Mouse (Mus musculus) limb, embryonic 15.5 days (tissue): ENCODE measurements around the gene Socs3. TPM values are rescaled to one million over a fixed set of nuclear protein-coding genes. Genes with fewer than 3 reads are reported as not detected.

Source experiments
- ATAC-seq: fragments of 200-750 bp; cut with Nextera tagmentation; 2 replicates; pipeline ENCODE4 v1.8.0; 2017; ENCODE audit warnings: low read depth, moderate TSS enrichment; ENCODE audit not compliant: insufficient number of reproducible peaks, low FRiP score, low TSS enrichment
- H3K27ac ChIP-seq: fragments of 300-500 bp; sonication (generic); 2 replicates; pipeline ENCODE4 v1.5.1; 2015; ENCODE audit warnings: moderate library complexity, mild to moderate bottlenecking, inconsistent platforms
- H3K27me3 ChIP-seq: fragments of 300-500 bp; sonication (generic); 2 replicates; pipeline ENCODE4 v1.6.1; 2015; ENCODE audit warnings: inconsistent platforms
- H3K36me3 ChIP-seq: fragments of 300-500 bp; sonication (generic); 2 replicates; pipeline ENCODE4 v1.6.1; 2015; ENCODE audit warnings: inconsistent platforms
- H3K4me1 ChIP-seq: fragments of 300-500 bp; sonication (generic); 2 replicates; pipeline ENCODE4 v1.6.1; 2015; ENCODE audit warnings: inconsistent platforms
- H3K4me2 ChIP-seq: fragments of 300-500 bp; sonication (generic); 2 replicates; pipeline ENCODE4 v1.6.1; 2015; ENCODE audit warnings: mild to moderate bottlenecking, inconsistent platforms
- H3K4me3 ChIP-seq: fragments of 300-500 bp; sonication (generic); 2 replicates; pipeline ENCODE4 v1.5.1; 2015; ENCODE audit warnings: mild to moderate bottlenecking, inconsistent platforms
- H3K9ac ChIP-seq: fragments of 300-500 bp; sonication (generic); 2 replicates; pipeline ENCODE4 v1.6.1; 2015; ENCODE audit warnings: inconsistent platforms
- H3K9me3 ChIP-seq: fragments of 300-500 bp; sonication (generic); 2 replicates; pipeline ENCODE4 v1.6.1; 2016; ENCODE audit warnings: inconsistent platforms
- WGBS: fragments of 180-500 bp; shearing (Covaris S2); methylation state at CpG from one replicate; pipeline ENCODE4 v1.1.7; 2015; 5-methylcytosine and 5-hydroxymethylcytosine counted together
- polyA plus RNA-seq: library from polyadenylated mRNA; unstranded; fragments of >200 nt; fragmentation: Nextera tagmentation; extraction: Ambion mirVana; gene quantifications from 2 replicates; pipeline ENCODE4 v1.2.1, GENCODE M21; 2015

Socs3 gene
- polyA plus RNA-seq, result 20.3 and 24.0 TPM in 2 replicates

DNA sequence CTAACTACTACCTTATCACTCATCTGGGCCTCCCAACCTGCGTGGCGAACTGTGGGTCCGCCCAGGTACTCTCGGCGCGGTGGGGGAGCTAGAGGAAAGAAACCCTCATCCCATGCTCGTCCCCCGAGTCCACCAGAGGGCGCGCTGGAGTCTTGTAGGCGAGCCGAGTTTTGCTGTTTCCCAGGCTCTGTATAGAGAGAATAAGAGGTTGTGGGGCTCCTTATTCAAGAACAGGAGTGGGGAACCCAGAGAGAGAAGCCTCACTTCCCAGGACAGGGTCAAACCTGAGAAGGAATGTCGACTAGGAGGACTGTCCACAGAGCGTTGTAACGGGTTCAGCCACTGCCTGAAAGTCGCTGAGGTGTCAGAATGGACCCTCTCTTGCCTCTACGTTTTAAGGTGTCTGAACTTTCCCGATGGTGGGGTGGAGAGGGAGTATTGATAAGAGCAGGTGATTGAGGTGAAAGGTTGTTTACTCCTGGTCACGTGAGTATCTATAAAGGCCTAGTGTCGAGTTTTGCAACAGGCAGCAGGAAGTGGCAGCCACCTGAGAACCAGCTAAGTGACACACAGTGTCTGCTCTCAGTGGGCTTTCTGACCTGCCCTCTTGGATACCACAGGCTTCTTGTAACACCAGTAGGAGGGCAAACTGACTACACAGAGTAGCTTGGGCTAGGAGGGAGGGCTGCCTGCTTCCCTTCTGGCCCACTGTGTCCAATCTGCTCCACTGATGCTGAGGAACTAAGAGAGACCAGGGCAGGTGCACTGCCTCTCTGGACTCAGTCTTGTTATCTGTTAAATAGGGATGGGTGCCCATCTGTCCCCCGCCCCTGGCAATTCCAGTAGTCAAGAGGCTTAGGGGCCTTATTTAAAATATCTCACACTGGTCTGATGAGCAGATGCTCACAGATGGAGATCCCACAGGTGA lies at the start of gene Socs3:
Gene Socs3 (minus strand): TSS at position 103 of the 928 bp plus-strand sequence.
- peak within 1 kb of the TSS; percentile 95 for H3K27ac ChIP-seq
- peaks cover 4% of the 10 kb centered on the region; the same call in 1 of the 2 replicates for H3K27me3 ChIP-seq
- no peaks in the 10 kb centered on the region for H3K9me3 ChIP-seq
- H3K9ac ChIP-seq, result peak within 1 kb of the TSS; percentile 71
- H3K4me3 ChIP-seq, result peak within 1 kb of the TSS; percentile 57
- H3K4me2 ChIP-seq, result peak within 1 kb of the TSS; percentile 90
- peak; percentile 5; the same call in 1 of the 2 replicates for ATAC-seq
- WGBS, result 12% methylated on average over 21 of the region's 21 CpGs
- H3K36me3 ChIP-seq, result peaks cover 9% of the 10 kb centered on the region; the same call in 1 of the 2 replicates
- H3K4me1 ChIP-seq, result peaks cover 52% of the 10 kb centered on the region

GRCm38 (mm10) chr11:118018328-118018727 lies 48.5 kb upstream of the Socs3 start:
- ATAC-seq, result no peak
- Histone ChIP-seq H3K9ac (no peak overlapping the region), H3K9me3 (no peaks in the 10 kb centered on the region), H3K4me1 (0 out of 2 replicates have a peak, but pooled peaks cover 4% of the 10 kb centered on the region), H3K4me3 (no peak overlapping the region), H3K4me2 (no peak overlapping the region), H3K36me3 (peaks cover 63% of the 10 kb centered on the region), H3K27me3 (no peaks in the 10 kb centered on the region), H3K27ac (no peak overlapping the region)
- WGBS, result 94% methylated on average over 4 of the region's 4 CpGs

DNA sequence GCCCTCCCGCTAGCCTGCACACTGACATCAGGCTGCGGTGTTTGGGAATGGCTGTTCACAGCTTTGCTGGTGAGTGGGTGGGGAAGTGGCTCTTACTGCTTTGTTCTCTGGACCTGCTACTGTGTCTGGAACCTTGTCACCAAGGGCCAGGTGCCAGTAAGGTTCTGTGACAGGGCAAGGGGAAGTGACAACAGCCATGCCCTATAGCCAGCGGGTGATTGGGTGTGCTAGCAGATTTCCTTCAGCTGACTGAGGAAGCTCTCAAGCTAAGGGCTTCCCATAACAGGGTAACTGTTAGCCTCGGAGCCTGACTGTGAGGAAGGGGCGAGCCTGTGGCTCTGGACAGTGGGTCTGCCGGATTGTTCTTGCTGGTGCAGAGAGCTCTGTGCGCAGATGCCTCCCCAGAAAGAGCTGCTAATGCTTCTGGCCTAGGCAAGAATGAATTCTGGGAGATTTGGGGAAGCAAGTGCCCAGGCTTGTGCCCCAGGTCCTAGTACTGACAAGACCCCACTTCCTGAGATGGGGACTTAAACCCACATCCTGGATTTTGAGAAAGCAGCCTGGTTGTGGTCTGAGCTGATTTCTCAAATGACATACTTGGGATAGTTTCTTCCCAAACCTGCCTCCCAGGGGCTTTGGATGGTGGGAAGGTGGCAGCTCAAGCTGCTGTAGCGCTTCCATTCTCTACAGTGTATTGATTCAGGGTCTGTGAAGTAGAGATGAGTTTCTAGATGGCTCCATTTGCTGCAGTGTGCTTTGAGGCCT lies 45.7 kb upstream of the Socs3 start:
- Histone ChIP-seq H3K9me3 (no peaks in the 10 kb centered on the region), H3K36me3 (peaks cover 47% of the 10 kb centered on the region), H3K27me3 (no peaks in the 10 kb centered on the region), H3K27ac (no peak overlapping the region), H3K4me3 (no peak overlapping the region), H3K4me2 (no peak overlapping the region), H3K4me1 (peaks cover 10% of the 10 kb centered on the region), H3K9ac (no peak overlapping the region)
- ATAC-seq, result no peak
- 86% methylated on average over 8 of the region's 8 CpGs for WGBS

DNA sequence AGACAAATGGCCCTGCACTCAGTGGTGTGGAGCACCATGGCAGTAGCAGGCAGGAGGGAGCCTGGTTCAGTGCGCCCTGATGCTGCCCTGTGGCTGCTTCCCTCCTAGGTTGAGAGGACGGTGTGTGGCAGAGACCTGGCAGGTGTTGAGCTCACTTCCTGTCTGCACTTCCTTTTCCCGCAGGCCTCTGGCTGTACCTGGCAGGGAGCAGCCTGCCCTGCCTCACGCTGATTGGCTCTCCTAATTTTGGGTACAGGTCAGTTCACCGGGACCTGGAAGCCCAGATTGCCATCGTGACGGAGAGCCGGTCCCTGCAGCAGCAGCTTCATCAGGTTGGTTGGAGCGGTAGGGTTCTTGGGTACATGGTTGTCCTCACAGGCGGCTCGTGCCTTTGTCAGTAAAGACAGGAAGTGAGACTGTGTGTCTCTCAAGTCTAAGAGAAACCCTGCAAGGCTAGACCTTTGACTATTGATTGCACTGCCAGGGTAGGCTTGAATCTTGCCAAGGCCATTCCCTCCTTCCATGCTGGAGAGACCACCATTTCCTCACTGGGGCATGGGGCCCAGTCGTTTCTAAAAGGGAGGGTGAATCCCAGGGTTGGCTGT lies 44.6 kb upstream of the Socs3 start:
- no peak for ATAC-seq
- H3K27me3 ChIP-seq, result no peaks in the 10 kb centered on the region
- no peak overlapping the region for H3K27ac ChIP-seq
- 77% methylated on average over 12 of the region's 12 CpGs for WGBS
- H3K4me1 ChIP-seq, result peaks cover 19% of the 10 kb centered on the region
- no peak overlapping the region for H3K9ac ChIP-seq
- no peaks in the 10 kb centered on the region for H3K9me3 ChIP-seq
- peaks cover 37% of the 10 kb centered on the region for H3K36me3 ChIP-seq
- no peak overlapping the region for H3K4me2 ChIP-seq
- no peak overlapping the region for H3K4me3 ChIP-seq

GRCm38 (mm10) chr11:118013339-118013738 lies 43.5 kb upstream of the Socs3 start:
- WGBS, result 58% methylated on average over 2 of the region's 2 CpGs
- no peak overlapping the region for H3K27ac ChIP-seq
- no peak overlapping the region for H3K4me2 ChIP-seq
- H3K27me3 ChIP-seq, result no peaks in the 10 kb centered on the region
- no peak overlapping the region for H3K9ac ChIP-seq
- H3K36me3 ChIP-seq, result peaks cover 28% of the 10 kb centered on the region
- H3K4me3 ChIP-seq, result no peak overlapping the region
- H3K4me1 ChIP-seq, result peaks cover 30% of the 10 kb centered on the region
- no peaks in the 10 kb centered on the region for H3K9me3 ChIP-seq
- no peak for ATAC-seq

- Histone ChIP-seq H3K27ac (no peak overlapping the region), H3K4me1 (peaks cover 38% of the 10 kb centered on the region), H3K4me2 (no peak overlapping the region), H3K27me3 (no peaks in the 10 kb centered on the region), H3K9me3 (no peaks in the 10 kb centered on the region), H3K4me3 (no peak overlapping the region), H3K36me3 (peaks cover 21% of the 10 kb centered on the region), H3K9ac (no peak overlapping the region)
- WGBS, result 85% methylated on average over 1 of the region's 1 CpGs
- ATAC-seq, result no peak
These were observed 42.7 kb upstream of the Socs3 start for GRCm38 (mm10) chr11:118012595-118012994.

DNA sequence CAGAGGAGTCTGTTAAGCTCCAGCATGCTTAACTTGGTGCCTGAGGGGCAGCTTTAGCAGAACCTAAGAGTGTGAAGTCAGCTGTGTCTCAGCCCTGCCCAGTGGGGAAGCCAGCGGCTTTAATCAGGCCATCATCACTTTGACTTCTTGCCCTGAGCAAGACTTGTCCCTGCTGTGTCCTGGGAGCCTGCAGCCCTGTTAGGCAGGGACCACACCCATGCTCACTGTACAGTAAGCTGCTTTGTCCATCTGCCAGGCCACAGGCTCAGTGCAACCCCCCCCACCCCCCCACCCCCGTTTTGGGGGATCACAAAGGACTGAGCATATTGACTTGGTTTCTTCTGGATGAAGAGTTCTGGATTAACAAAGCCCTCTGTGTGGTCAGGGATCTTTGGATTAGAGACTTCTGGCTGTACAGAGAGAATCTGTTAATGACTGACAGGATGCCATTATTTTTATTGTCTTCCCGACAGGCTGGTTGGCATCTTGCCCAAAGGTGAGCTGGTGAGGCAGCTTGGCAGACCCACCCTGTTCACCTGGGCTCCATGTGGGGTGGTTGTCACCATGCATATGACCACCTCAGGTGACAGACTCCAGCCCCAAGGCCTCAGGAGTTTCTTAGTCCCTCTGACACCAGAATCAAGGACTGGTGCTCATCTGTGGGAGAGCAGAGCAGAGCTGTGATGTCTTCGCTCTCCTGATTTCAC lies 40.2 kb upstream of the Socs3 start:
- no peaks in the 10 kb centered on the region for H3K27me3 ChIP-seq
- H3K4me3 ChIP-seq, result no peak overlapping the region
- H3K9me3 ChIP-seq, result no peaks in the 10 kb centered on the region
- WGBS, result 43% methylated on average over 4 of the region's 4 CpGs
- no peak overlapping the region for H3K4me2 ChIP-seq
- no peak overlapping the region for H3K9ac ChIP-seq
- peaks cover 39% of the 10 kb centered on the region for H3K4me1 ChIP-seq
- H3K27ac ChIP-seq, result peak overlapping the region; percentile 43; the same call in 1 of the 2 replicates
- no peak for ATAC-seq
- H3K36me3 ChIP-seq, result peaks cover 26% of the 10 kb centered on the region

- Histone ChIP-seq H3K27ac (no peak overlapping the region), H3K4me2 (no peak overlapping the region), H3K36me3 (peaks cover 30% of the 10 kb centered on the region), H3K9me3 (no peaks in the 10 kb centered on the region), H3K9ac (no peak overlapping the region), H3K4me1 (peaks cover 45% of the 10 kb centered on the region), H3K27me3 (no peaks in the 10 kb centered on the region), H3K4me3 (no peak overlapping the region)
- 78% methylated on average over 8 of the region's 8 CpGs for WGBS
- no peak for ATAC-seq
These were observed 39.0 kb upstream of the Socs3 start for GRCm38 (mm10) chr11:118008843-118009242.

DNA sequence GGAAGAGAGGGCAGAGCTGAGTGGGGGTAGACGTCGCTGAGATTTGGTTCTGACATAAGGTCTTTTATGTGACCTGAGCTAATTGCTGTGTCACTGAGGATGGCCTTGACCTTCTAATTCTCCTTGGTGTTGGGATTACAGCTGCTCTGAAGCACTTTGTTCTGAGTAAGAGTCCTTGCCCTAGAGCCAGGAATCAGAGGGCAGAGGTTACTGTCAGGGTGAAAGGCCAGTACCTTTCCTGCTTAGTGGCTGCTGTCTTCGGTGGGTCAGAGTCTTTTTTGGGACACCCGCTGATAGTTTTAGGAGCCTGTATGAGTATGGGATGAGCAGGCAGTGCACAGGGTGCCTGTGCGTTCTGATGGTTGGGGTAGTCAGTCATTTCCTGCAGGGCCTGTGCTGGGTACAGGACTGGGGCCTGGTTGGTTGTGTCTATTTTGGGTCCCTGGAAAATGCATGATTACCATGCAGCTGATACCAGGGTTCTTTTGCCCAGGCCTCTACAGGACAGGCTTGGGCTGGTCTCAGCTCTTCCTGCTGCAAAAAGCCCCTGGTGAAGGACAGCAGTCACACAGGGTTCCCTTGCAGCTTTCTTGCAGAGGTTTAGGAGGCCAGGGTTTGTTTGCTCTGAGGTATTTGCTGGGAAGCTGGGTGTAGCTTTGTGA lies 38.4 kb upstream of the Socs3 start:
- Histone ChIP-seq H3K9me3 (no peaks in the 10 kb centered on the region), H3K4me1 (peaks cover 46% of the 10 kb centered on the region), H3K9ac (no peak overlapping the region), H3K36me3 (peaks cover 36% of the 10 kb centered on the region), H3K4me3 (no peak overlapping the region), H3K4me2 (no peak overlapping the region), H3K27ac (0 out of 2 replicates have a peak overlapping the region, but pooled peaks have one; percentile 33), H3K27me3 (no peaks in the 10 kb centered on the region)
- WGBS, result 69% methylated on average over 5 of the region's 5 CpGs
- ATAC-seq, result no peak

- no peaks in the 10 kb centered on the region for H3K9me3 ChIP-seq
- peaks cover 42% of the 10 kb centered on the region for H3K4me1 ChIP-seq
- no peak overlapping the region for H3K9ac ChIP-seq
- 67% methylated on average over 8 of the region's 8 CpGs for WGBS
- no peak for ATAC-seq
- no peak overlapping the region for H3K27ac ChIP-seq
- no peak overlapping the region for H3K4me3 ChIP-seq
- H3K4me2 ChIP-seq, result no peak overlapping the region
- peaks cover 41% of the 10 kb centered on the region for H3K36me3 ChIP-seq
- no peaks in the 10 kb centered on the region for H3K27me3 ChIP-seq
These were observed 37.8 kb upstream of the Socs3 start for GRCm38 (mm10) chr11:118007460-118008143.
